Mouse (Mus musculus) T-helper 17 cell (primary cell): Measurements from ENCODE around the gene Apbb2.

Experiments used
- in situ Hi-C, 2 experiments: fragments of 300-600 bp; cut with MboI, MseI; formaldehyde crosslinking; loops; 1 replicate in 1 of 2; 2 replicates in 1 of 2; pipeline ENCODE4 v1.15.1; 2025; ENCODE audit warnings: high pct_unique_total_duplicates in 2 of 2

Apbb2 gene

DNA sequence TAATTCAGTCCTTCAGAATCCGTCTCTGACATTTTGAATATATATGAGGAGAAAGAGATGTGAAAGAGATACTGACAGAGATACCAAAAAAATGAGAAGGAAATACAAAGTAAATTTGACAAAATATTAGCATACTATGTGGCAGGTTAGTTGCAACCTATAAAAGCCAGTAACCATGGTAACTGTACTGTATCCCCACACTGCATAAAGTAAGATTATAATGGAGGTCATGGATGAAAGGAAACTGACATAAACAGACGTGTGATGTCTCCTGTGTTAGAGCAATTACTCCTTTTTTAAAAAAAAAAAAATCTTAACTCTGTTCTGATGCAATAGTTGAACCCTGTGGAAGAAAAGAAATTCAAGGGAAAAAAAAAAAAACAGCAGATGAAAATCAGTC, 97.3 kb downstream of the Apbb2 start:
- in situ Hi-C loops = no loop called here

- in situ Hi-C loops = no loop called here
Observed at GRCm38 (mm10) chr5:66519511-66519910, 99.1 kb downstream of the Apbb2 start.

DNA sequence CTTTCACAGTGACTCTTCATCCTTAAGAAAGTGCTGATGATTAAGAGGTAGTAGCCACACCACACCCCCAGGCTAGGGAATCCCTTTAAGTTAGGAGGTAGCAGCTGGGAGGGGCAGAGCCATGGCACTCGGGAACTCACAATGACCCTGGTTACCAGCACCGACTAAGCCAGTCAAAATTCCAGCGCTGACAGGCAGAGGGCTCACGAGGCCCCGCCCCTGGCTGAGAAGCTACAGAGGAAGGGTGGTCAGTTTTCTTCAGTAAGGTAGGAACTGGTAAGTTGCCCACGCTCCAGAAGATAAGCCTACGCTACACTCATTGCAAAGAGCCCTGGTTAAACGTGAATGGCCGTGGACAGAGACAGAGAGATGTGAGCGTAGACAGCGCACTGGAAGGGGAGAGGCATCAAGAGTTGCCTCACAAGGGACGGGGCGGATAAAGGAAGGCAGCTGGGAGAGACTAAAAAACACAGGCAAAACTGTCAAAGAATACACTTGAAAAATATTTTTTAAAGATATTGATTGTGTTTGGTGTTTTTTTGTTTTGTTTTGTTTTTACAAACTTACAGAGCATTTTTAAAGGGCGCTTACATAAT, 100.1 kb downstream of the Apbb2 start:
- in situ Hi-C loops = no loop called here

GRCm38 (mm10) chr5:66517503-66517902, 101.1 kb downstream of the Apbb2 start:
- in situ Hi-C loops = no loop called here

- in situ Hi-C loops = no loop called here
Observed at GRCm38 (mm10) chr5:66516311-66516710, 102.3 kb downstream of the Apbb2 start.

GRCm38 (mm10) chr5:66515271-66515670, 103.3 kb downstream of the Apbb2 start:
- in situ Hi-C loops = no loop called here

DNA sequence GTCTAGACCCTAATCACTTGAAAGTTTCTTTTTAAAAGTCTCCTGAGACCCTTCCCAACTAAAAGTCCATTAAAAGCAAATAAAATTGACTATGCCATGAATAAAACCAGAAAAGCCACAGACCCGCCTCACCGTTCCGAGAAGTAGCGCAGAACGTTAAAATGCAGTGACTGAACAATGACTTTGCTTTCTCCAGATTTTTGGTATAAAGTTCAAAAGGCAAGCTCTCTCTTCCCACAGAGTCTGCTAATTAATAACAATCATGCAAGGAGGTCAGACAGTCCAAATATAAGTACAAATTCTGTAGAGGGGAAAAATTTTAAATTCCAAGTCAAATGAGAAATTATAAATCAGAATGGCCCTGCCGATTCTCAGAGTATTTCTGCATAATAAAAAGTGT, 103.9 kb downstream of the Apbb2 start:
- in situ Hi-C loops = no loop called here

DNA sequence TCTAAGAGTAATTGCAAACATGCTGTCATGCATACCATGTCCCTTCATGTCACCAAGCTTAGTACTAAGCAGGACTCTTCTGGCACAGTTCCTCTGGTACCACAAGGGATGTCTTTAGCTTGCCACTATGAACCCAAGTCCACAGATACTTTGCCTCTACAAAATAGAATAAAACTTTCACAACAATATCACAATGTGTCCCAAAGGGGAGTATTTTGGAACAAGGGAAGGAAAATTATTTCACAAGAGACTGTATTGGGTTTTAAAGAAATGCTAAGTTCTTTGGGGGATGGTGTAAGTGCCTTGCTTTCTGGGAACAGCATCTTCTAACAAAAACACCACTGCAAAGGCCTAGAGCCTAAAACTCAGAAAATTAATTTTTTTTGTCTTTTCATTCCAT, 105.2 kb downstream of the Apbb2 start:
- in situ Hi-C loops = no loop called here

GRCm38 (mm10) chr5:66512519-66512918, 106.1 kb downstream of the Apbb2 start:
- in situ Hi-C loops = no loop called here

DNA sequence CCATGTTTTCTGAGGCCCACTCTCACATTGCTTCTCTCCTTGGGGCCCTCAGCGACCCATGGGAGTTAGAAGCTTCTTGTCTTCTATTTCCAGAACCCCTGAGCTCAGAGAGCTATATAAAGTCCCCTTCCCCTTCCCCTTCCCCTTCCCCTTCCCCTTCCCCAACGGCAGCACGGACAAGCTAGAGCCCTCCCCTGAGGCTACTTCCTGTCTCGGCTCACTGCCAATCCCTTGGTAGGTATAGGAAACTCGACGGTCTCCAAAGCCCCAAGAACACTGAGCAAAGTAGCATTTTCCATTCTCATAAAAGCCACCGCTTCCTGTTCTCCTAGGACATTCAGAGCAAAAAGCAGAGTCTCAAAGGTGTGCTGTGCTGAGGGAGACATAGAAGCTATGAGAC, 107.9 kb downstream of the Apbb2 start:
- in situ Hi-C loops = no loop called here

GRCm38 (mm10) chr5:66509151-66509550, 109.4 kb downstream of the Apbb2 start:
- in situ Hi-C loops = no loop called here

DNA sequence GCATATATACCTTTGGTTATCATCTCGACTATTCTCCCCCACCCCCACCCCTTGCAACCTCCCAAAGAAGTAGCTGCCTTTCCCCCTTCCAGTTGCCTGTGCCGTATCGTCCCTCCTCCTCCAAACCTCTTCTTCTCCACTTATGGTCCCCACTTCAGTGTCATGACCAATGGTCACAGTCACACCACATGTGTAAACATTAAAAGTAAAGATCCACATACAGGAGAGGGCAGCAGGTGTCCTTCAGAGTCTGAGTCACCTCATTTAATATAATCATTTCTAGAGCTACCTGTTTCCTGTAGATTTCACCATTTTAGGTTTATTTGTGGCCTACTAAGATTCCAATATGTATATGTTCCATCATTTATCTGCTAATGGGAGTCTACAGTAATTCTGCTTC, 113.0 kb downstream of the Apbb2 start:
- in situ Hi-C loops = no loop called here

GRCm38 (mm10) chr5:66505071-66505470, 113.5 kb downstream of the Apbb2 start:
- in situ Hi-C loops = no loop called here

DNA sequence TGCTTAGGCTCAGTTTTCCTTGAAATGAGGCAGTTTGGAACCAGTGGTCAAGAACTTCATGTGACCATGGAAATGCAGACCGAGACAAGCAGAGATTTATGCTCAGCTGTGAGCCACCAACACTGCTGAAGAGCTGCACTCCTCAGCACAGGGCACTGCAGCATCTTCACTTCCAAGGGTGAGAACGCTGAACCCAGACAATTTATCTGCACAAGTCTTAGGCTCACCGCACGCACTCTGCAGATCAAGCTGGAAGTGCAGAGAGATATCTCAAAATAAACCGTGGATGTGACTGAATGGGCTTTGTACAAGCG, 114.2 kb downstream of the Apbb2 start:
- in situ Hi-C loops = no loop called here

DNA sequence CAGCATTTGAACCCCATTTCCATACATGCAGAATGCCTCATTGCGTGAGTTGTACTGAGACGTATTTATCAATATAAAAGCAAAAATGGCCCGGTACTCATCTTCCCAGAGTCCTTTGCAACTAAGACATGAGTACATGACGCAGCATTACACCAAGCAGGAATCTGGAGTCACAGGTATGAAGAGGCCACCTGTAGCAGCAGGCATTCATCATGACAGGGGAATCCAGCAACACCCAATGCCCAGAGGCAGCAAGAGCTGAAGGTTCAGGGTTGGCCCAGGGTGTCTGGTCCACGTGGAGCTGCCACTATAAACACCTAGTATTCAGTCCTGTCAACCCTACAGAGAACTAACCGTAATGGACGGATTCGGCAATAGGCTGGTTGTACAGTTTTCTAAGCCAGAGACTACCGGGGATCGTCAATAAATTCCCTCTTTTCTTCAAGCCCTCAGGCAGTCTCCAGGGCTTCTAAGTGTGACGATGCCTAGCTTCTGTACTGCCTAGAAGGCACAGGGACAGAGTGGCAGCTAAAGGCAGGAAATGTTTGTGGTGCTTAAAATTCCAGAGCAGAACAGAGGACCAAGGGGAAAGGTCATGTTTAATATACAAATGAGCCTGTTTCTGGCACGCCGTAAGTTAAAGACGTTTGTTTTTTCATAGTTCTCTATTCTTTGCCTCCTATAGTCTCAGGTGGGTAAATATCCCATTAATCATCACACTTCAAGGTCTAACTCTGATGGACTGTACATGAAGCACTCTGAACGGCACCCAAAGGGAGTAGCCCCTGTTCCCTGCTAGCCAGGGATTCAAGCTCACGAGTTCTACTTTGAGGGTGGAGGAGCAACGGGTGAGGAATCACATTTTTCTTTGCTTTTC, 114.8 kb downstream of the Apbb2 start:
- in situ Hi-C loops = no loop called here

DNA sequence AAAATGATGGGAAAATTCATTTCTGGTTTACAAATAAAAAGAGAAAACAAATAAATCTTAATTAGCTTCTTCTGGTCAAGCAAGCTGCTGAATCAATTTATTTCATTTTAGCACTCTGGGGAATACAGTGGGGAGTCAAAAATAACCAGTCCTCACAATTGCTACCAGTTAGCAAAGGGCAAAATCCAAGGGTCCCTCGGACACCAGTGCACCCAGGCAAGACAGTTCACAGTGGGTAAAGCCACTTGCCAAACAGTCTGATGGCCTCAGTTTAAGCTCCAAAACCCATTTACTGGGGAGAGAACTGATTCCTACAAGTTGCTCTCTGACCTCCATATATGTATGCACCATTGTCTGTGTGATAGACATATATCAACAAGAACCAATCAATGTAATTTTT, 115.6 kb downstream of the Apbb2 start:
- in situ Hi-C loops = no loop called here

GRCm38 (mm10) chr5:66499621-66500020, 119.0 kb downstream of the Apbb2 start:
- in situ Hi-C loops = no loop called here

DNA sequence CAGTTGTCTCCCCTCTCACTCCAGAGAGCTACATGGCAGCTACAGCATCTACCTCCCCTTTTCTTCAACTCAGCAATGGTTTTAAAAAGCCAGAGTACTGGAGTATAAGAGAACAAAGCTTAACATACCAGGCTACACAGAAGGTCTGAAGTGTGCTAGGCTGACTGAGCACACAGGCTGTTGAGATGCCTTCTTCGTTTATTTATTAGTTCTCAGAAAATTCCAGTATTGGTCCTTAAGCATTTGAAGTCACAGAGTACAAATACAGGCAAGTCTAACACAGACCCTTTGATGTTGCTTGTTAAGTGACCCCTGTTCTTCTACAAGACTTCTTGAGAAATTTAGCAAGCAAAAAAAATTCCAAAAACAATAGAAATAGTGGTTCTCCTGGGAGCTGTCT, 120.4 kb downstream of the Apbb2 start:
- in situ Hi-C loops = no loop called here

DNA sequence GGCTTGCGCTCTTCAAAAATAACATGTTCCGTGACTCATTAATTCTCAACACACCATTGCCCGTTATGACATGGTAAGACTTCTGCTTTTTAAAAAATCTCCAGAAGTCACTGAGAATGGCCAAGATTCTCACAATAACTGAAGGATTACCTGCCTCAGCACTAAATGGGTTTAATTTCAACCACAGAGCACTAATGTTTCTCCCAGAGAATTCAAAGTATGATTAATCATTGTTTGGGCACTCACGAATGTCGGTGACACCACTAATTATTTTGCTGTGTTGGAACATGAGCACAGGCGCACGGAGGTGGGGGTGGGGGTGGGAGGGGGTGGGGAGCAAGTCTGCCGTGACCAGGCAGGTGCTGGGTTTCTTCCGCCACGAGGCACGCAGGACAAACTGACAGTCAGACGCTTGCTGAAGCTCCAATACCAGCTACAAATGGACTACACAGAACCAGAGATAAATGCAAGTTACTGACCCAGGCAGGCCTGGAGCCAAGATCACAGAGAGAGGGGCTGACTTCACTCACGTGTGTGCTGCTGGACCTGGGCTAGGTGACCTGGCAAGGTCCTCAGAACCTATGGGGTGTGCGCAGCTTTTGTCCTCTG, 121.0 kb downstream of the Apbb2 start:
- in situ Hi-C loops = no loop called here

GRCm38 (mm10) chr5:66496881-66497360, 121.7 kb downstream of the Apbb2 start:
- in situ Hi-C loops = no loop called here

DNA sequence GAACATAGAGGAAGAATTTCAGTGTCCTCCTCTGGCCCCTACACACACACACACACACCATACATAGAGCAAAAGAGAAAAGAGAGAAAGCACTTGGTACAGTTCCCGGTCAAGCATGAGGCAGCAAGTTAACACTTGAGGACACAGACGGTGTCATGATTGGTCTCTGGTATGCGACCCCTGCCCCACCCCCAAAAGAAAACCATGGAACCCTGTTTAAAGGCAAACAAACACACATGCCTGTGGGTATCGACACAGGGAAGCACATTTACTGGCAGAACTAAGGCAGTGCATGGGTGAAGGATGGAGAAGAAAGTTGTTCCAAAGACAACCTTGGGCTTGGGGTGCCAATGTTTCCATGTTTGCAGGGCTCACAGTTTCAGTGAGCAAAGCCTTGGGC, 123.9 kb downstream of the Apbb2 start:
- in situ Hi-C loops = no loop called here

GRCm38 (mm10) chr5:66492563-66492960, 126.0 kb downstream of the Apbb2 start:
- in situ Hi-C loops = no loop called here
